ENCODE assay signal across 11 mouse cellular contexts in the genomic region with DNA sequence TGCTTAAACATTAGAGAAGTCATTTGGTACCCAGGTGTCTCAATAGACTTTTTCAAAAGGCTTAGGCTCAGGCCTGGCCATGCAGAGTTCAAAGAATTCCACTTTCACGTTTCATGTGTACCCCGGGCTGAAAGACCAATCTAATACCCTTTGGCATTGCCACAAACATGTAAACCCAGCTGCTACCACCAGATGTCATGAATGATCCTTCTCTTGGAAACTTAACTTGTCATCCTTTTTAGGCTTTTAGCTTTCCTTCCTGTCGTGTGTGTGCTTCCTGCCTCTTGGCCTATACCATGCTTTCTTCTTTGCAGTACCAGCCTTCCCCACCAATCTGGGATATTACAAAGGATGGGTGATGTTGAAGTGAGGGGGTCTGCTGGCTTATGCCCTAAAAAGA.
A peak's percentile ranks its signal among the peaks of the same experiment; 100 is the strongest.
DNase-seq lines count a peak whose midpoint lies in the region; ATAC-seq and TF ChIP-seq lines count a peak whose summit lies in the region.
"Had no signal": no experiment of that assay in that cellular context is flagged by ENCODE, and none has a peak within 500 bp of the region (broad histone marks: within the 10 kb centered on the region; RNA-seq: fewer than 3 reads in every experiment).

No protein-coding gene starts in this region.

- H3K36me3 ChIP-seq in forebrain, postnatal 0 days (ENCODE audit: insufficient read depth): no peaks in the 10 kb centered on the region
- H3K36me3 ChIP-seq in forebrain, embryonic 10.5 days (replicated peaks): no peaks in the 10 kb centered on the region

- TF ChIP-seq CTCF in forebrain, postnatal 0 days (IDR thresholded peaks at IDR 0.05; ENCODE audit: low read depth): peak; percentile 66

- no peak overlapping the region for H3K9ac ChIP-seq in forebrain, postnatal 0 days

- H3K27ac ChIP-seq in forebrain, postnatal 0 days (ENCODE audit: low read depth, low read length): no peak overlapping the region
- no peak overlapping the region for H3K27ac ChIP-seq in forebrain, embryonic 10.5 days

- no peaks in the 10 kb centered on the region for H3K4me1 ChIP-seq in forebrain, postnatal 0 days (ENCODE audit: insufficient read depth)
- no peaks in the 10 kb centered on the region for H3K4me1 ChIP-seq in forebrain, embryonic 10.5 days
- H3K4me1 ChIP-seq: megakaryocyte, embryonic 14.5 days had no signal

- H3K4me3 ChIP-seq in forebrain, postnatal 0 days (ENCODE audit: low read depth, low read length): no peak overlapping the region
- H3K4me3 ChIP-seq in forebrain, embryonic 10.5 days: no peak overlapping the region
- H3K4me3 ChIP-seq: megakaryocyte, embryonic 14.5 days had no signal

- no peaks in the 10 kb centered on the region for H3K9me3 ChIP-seq in forebrain, postnatal 0 days (ENCODE audit: low read length)
- H3K9me3 ChIP-seq in forebrain, embryonic 10.5 days: no peaks in the 10 kb centered on the region
- H3K9me3 ChIP-seq: megakaryocyte, embryonic 14.5 days had no signal

- no peak overlapping the region for H3K4me2 ChIP-seq in forebrain, postnatal 0 days (ENCODE audit: low read depth)

- 40% methylated on average over 3 of the region's 3 CpGs for WGBS in forebrain, postnatal 0 days
- WGBS in forebrain, embryonic 10.5 days: 65% methylated on average over 3 of the region's 3 CpGs

- ATAC-seq in forebrain, postnatal 0 days: peak; percentile 47; the same call in 1 of the 2 replicates
- ATAC-seq: intestine, embryonic 16.5 days had no signal

- DNase-seq in forebrain, postnatal 0 days: peak; percentile 31
- DNase-seq in forebrain, embryonic 10.5 days (ENCODE audit: extremely low spot score, low spot score): no peak
- peak; percentile 45 to 54 for DNase-seq in kidney, postnatal 4 days
- DNase-seq in kidney, adult 18-20 months: no peak
- DNase-seq in thymus, postnatal 0 days (ENCODE audit: low spot score): peak; percentile 15
- no peak for DNase-seq in thymus, postnatal 25 days
- DNase-seq in testis, postnatal 10 days (ENCODE audit: low spot score): peak; percentile 54
- no peak for DNase-seq in urinary bladder, postnatal 36 days (ENCODE audit: low spot score in 2 of 2)
- DNase-seq: cerebellum, adult 9-11 months had no signal

- no peaks in the 10 kb centered on the region for H3K27me3 ChIP-seq in forebrain, postnatal 0 days (ENCODE audit: insufficient read depth, low read length)
- H3K27me3 ChIP-seq in forebrain, embryonic 10.5 days (ENCODE audit: poor library complexity, severe bottlenecking): no peaks in the 10 kb centered on the region

Comparison
In these comparisons a context has a peak if more than half of its experiments do, and no peak if none do; other contexts are left out.
1. DNase-seq: peak in forebrain, postnatal 0 days (single experiment), kidney, postnatal 4 days (2 of 2), thymus, postnatal 0 days (single experiment) and testis, postnatal 10 days (single experiment); none in forebrain, embryonic 10.5 days (single experiment), kidney, adult 18-20 months (single experiment), thymus, postnatal 25 days (single experiment) and urinary bladder, postnatal 36 days (0 of 2).